Mouse (Mus musculus) erythroblast, embryonic 14.5 days (primary cell): ENCODE measurements around the gene Plekho2. TPM values are rescaled to one million over a fixed set of nuclear protein-coding genes. Genes with fewer than 3 reads are reported as not detected.

Experiments
- H3K27me3 ChIP-seq: 2 replicates; pipeline ENCODE4 v1.6.1; 2012; ENCODE audit warnings: inconsistent platforms; ENCODE audit not compliant: control insufficient read depth
- H3K36me3 ChIP-seq: 2 replicates; pipeline ENCODE4 v1.6.1; 2012; ENCODE audit warnings: mild to moderate bottlenecking, inconsistent platforms; ENCODE audit not compliant: control insufficient read depth
- H3K4me1 ChIP-seq: 2 replicates; pipeline ENCODE4 v1.6.1; 2012; ENCODE audit warnings: inconsistent platforms; ENCODE audit not compliant: control insufficient read depth
- H3K4me3 ChIP-seq: replicated peaks from 2 replicates; pipeline ENCODE3; 2012; ENCODE audit warnings: moderate library complexity, mild to moderate bottlenecking, inconsistent platforms
- H3K9me3 ChIP-seq: 2 replicates; pipeline ENCODE4 v1.6.1; 2012; ENCODE audit warnings: low read length, inconsistent platforms, mixed read lengths; ENCODE audit not compliant: control insufficient read depth
- GATA1 ChIP-seq: IDR thresholded peaks from 2 replicates; pipeline ENCODE4 v1.6.1; 2012; ENCODE audit warnings: low read length, inconsistent platforms, mixed read lengths
- TAL1 ChIP-seq: IDR thresholded peaks from 3 replicates; pipeline ENCODE4 v1.6.1; 2012; ENCODE audit warnings: low read length, inconsistent platforms, mixed read lengths
- polyA plus RNA-seq: library from polyadenylated mRNA; stranded (reverse); fragments of >175 nt; gene quantifications from 2 replicates; pipeline ENCODE4 v1.2.3, GENCODE M21; 2012

The Plekho2 gene
- polyA plus RNA-seq, 1 experiment, result 11.7 TPM

- Histone ChIP-seq H3K9me3 (no peaks in the 10 kb centered on the region), H3K4me3 (no peak overlapping the region), H3K36me3 (no peaks in the 10 kb centered on the region)
Measured at GRCm38 (mm10) chr9:65502721-65503505, 76.9 kb downstream of the Plekho2 start.

More at GRCm38 (mm10) chr9:65502721-65503505, 76.9 kb downstream of the Plekho2 start:
- no peak for TF ChIP-seq GATA1
- TF ChIP-seq TAL1, result no peak
- peaks cover 3% of the 10 kb centered on the region; the same call in 1 of the 2 replicates for H3K27me3 ChIP-seq
- H3K4me1 ChIP-seq, result peaks cover 2% of the 10 kb centered on the region; the same call in 1 of the 2 replicates

Other genes starting within 250 kb of the Plekho2 start
- gene Pdcd7, start 233.9 kb downstream of the Plekho2 start, polyA plus RNA-seq, result 0.99 and 1.1 TPM in 2 replicates
- 0.05 and 0.06 TPM in 2 replicates for gene Ubap1l, start 219.0 kb downstream of the Plekho2 start, polyA plus RNA-seq
- gene Kbtbd13, start 188.4 kb downstream of the Plekho2 start, polyA plus RNA-seq, result not detected in 2 replicates
- gene Rasl12, start 181.5 kb downstream of the Plekho2 start, polyA plus RNA-seq, result 0.03 TPM in 1 of 2 replicates, not detected in the other
- gene Slc51b, start 157.1 kb downstream of the Plekho2 start, polyA plus RNA-seq, result not detected in 2 replicates
- gene Mtfmt, start 144.3 kb downstream of the Plekho2 start, polyA plus RNA-seq, result 0.14 and 0.22 TPM in 2 replicates
- gene Spg21, start 119.1 kb downstream of the Plekho2 start, polyA plus RNA-seq, result 0.25 and 0.51 TPM in 2 replicates
- not detected in 2 replicates for gene Ankdd1a, start 59.8 kb downstream of the Plekho2 start, polyA plus RNA-seq
- gene Pif1, start 7.1 kb upstream of the Plekho2 start, polyA plus RNA-seq, result 4.9 and 5.2 TPM in 2 replicates
- 0.09 and 0.12 TPM in 2 replicates for gene Rbpms2, start 49.6 kb upstream of the Plekho2 start, polyA plus RNA-seq
- 10.5 and 13.6 TPM in 2 replicates for gene Oaz2, start 88.0 kb upstream of the Plekho2 start, polyA plus RNA-seq
- 0.53 and 1.2 TPM in 2 replicates for gene Zfp609, start 247.5 kb upstream of the Plekho2 start, polyA plus RNA-seq